Mouse (Mus musculus) monocyte, adult 59 days (primary cell): ENCODE data around the gene Psmd4. TPM values are rescaled to one million over a fixed set of nuclear protein-coding genes. Genes with fewer than 3 reads are reported as not detected.

Experiments used
- total RNA-seq, 2 experiments: library from RNA; stranded (reverse); gene quantifications; one replicate each; pipeline ENCODE4 v1.2.4; 2023

Gene Psmd4
- 100 to 1,000 TPM; 114 to 127 TPM for total RNA-seq

GRCm38 (mm10) chr3:95042166-95042837 is at the start of gene Psmd4:
TSS of gene Psmd4 (minus strand) at chr3:95042614.

GRCm38 (mm10) chr3:95015337-95015872 is 27.0 kb downstream of the Psmd4 start, which contains the start of gene Zfp687:
TSS of gene Zfp687 (minus strand) at chr3:95015448.

Other genes with a start within 250 kb of the Psmd4 start
- gene Pogz, start 205.0 kb downstream of the Psmd4 start, total RNA-seq = 10 to 100 TPM; 44.1 to 55.6 TPM
- 100 to 1,000 TPM; 184 to 186 TPM for gene Psmb4, start 155.7 kb downstream of the Psmd4 start, total RNA-seq
- gene Selenbp1, start 109.6 kb downstream of the Psmd4 start, total RNA-seq = 10 to 100 TPM; 29.7 to 30.8 TPM
- gene Rfx5, start 88.5 kb downstream of the Psmd4 start, total RNA-seq = 10 to 100 TPM; 36.3 to 41.9 TPM
- 10 to 100 TPM; 42.7 to 59.0 TPM for gene Pi4kb, start 67.9 kb downstream of the Psmd4 start, total RNA-seq
- gene Zfp687, start 27.2 kb downstream of the Psmd4 start, total RNA-seq = 10 to 100 TPM; 30.1 to 45.2 TPM
- gene Pip5k1a, start 64.3 kb upstream of the Psmd4 start, total RNA-seq = 10 to 100 TPM; 23.3 to 23.8 TPM
- gene Vps72, start 68.4 kb upstream of the Psmd4 start, total RNA-seq = 10 to 100 TPM; 39.0 to 47.0 TPM
- 1 to 10 TPM; 1.0 to 2.3 TPM for gene Tmod4, start 81.9 kb upstream of the Psmd4 start, total RNA-seq
- gene Scnm1, start 91.4 kb upstream of the Psmd4 start, total RNA-seq = 10 to 100 TPM; 67.3 to 70.8 TPM
- gene Lysmd1, start 91.5 kb upstream of the Psmd4 start, total RNA-seq = 1 to 10 TPM; 1.9 to 2.0 TPM
- gene Tnfaip8l2, start 99.7 kb upstream of the Psmd4 start, total RNA-seq = 100 to 1,000 TPM; 119 to 126 TPM
- under 1 TPM; 0.34 to 0.61 TPM for gene Sema6c, start 117.8 kb upstream of the Psmd4 start, total RNA-seq
- gene Gabpb2, start 175.3 kb upstream of the Psmd4 start, total RNA-seq = 10 to 100 TPM; 42.6 to 48.5 TPM
- 100 to 1,000 TPM; 244 to 259 TPM for gene Cdc42se1, start 186.1 kb upstream of the Psmd4 start, total RNA-seq
- gene Mllt11, start 189.6 kb upstream of the Psmd4 start, total RNA-seq = 1 to 10 TPM; 5.6 to 5.7 TPM
- gene Gm128, start 199.0 kb upstream of the Psmd4 start, total RNA-seq = under 1 TPM in 1 of 2 experiments, not detected in 1; 0.43 TPM
- gene Bnipl, start 208.6 kb upstream of the Psmd4 start, total RNA-seq = not detected
- gene Mindy1, start 238.7 kb upstream of the Psmd4 start, total RNA-seq = 10 to 100 TPM; 37.3 to 42.4 TPM
- gene Prune1, start 239.5 kb upstream of the Psmd4 start, total RNA-seq = 10 to 100 TPM in 1 of 2 experiments, 1 to 10 TPM in 1; 9.9 to 10.5 TPM